In genomic region chr10:94544803-94545202, GRCm38 (mm10) we compare ENCODE assay signal across 8 mouse cellular contexts.
DNase-seq lines count a peak whose midpoint lies in the region; ATAC-seq and TF ChIP-seq lines count a peak whose summit lies in the region.

No protein-coding gene starts in this region.

- no peak for TF ChIP-seq EP300 in liver, postnatal 0 days (IDR thresholded peaks at IDR 0.05; ENCODE audit: low read depth)

- peak overlapping the region in 1 of 2 experiments; percentile 35; a peak in 1 of 4 replicates for H3K4me3 ChIP-seq in heart, embryonic 14.5 days (ENCODE audit: control insufficient read depth in 1 of 2, insufficient read depth in 1 of 2, low read depth in 1 of 2, low read length in 2 of 2)
- peak overlapping the region; percentile 38 for H3K4me3 ChIP-seq in C2C12 (ENCODE audit: insufficient read depth, poor library complexity, severe bottlenecking)
- H3K4me3 ChIP-seq in forebrain, embryonic 12.5 days (replicated peaks), result no peak overlapping the region
- peak overlapping the region; percentile 49 for H3K4me3 ChIP-seq in liver, postnatal 0 days (ENCODE audit: low read depth, low read length)

- ATAC-seq in heart, embryonic 14.5 days (ENCODE audit: insufficient number of reproducible peaks, insufficient read depth, low FRiP score, low read depth), result no peak
- ATAC-seq in forebrain, embryonic 12.5 days (ENCODE audit: low FRiP score), result 0 out of 2 replicates have a peak, but pooled peaks have one; percentile 7
- ATAC-seq in liver, postnatal 0 days, result no peak
- no peak for ATAC-seq in inflammation-experienced regulatory T-cells, adult 6 months

- H3K9ac ChIP-seq in heart, embryonic 14.5 days (ENCODE audit: low read length), result peak overlapping the region; percentile 73
- no peak overlapping the region for H3K9ac ChIP-seq in forebrain, embryonic 12.5 days
- H3K9ac ChIP-seq in liver, postnatal 0 days (replicated peaks), result peak overlapping the region; percentile 66; the same call in 1 of the 2 replicates

- WGBS in heart, embryonic 14.5 days, result 41% methylated on average over 8 of the region's 8 CpGs
- 16% methylated on average over 8 of the region's 8 CpGs for WGBS in forebrain, embryonic 12.5 days
- 59% methylated on average over 8 of the region's 8 CpGs for WGBS in liver, postnatal 0 days (ENCODE audit: insufficient replicate concordance)

- H3K27me3 ChIP-seq in heart, embryonic 14.5 days (ENCODE audit: control insufficient read depth, insufficient read depth, low read length), result no peaks in the 10 kb centered on the region
- H3K27me3 ChIP-seq in C2C12 (ENCODE audit: control insufficient read depth, insufficient read depth, insufficient read length), result no peaks in the 10 kb centered on the region
- H3K27me3 ChIP-seq in forebrain, embryonic 12.5 days, result no peaks in the 10 kb centered on the region
- no peaks in the 10 kb centered on the region for H3K27me3 ChIP-seq in liver, postnatal 0 days (ENCODE audit: insufficient read depth, low read length)

- TF ChIP-seq CTCF in C2C12 (IDR thresholded peaks at IDR 0.05; ENCODE audit: control insufficient read depth, insufficient read depth, insufficient read length), result no peak
- no peak for TF ChIP-seq CTCF in liver, postnatal 0 days (IDR thresholded peaks at IDR 0.05; ENCODE audit: low read depth)

- peaks cover 4% of the 10 kb centered on the region for H3K9me3 ChIP-seq in heart, embryonic 14.5 days (ENCODE audit: control insufficient read depth, low read length)
- H3K9me3 ChIP-seq in forebrain, embryonic 12.5 days, result 0 out of 2 replicates have a peak, but pooled peaks cover 8% of the 10 kb centered on the region
- H3K9me3 ChIP-seq in liver, postnatal 0 days (ENCODE audit: low read length), result peaks cover 3% of the 10 kb centered on the region; the same call in 1 of the 2 replicates

- H3K79me3 ChIP-seq in C2C12 (ENCODE audit: low read depth), result peaks cover 24% of the 10 kb centered on the region

- peak overlapping the region in 1 of 2 experiments; percentile 82; a peak in 1 of 4 replicates for H3K27ac ChIP-seq in heart, embryonic 14.5 days (replicated peaks in 1 of 2; ENCODE audit: control insufficient read depth in 1 of 2, insufficient read depth in 1 of 2, low read depth in 2 of 2, low read length in 2 of 2)
- no peak overlapping the region for H3K27ac ChIP-seq in forebrain, embryonic 12.5 days
- H3K27ac ChIP-seq in liver, postnatal 0 days (ENCODE audit: low read depth), result peak overlapping the region; percentile 91

- DNase-seq in heart, postnatal 10 days, result no peak
- DNase-seq in liver, postnatal 0 days, result no peak
- DNase-seq in cerebellum, postnatal 14 days, result no peak
- DNase-seq in urinary bladder, postnatal 25 days (ENCODE audit: low spot score), result no peak

- intact Hi-C loops in heart, postnatal 10 days (cut with DNase I), result no loop called here

- H3K4me1 ChIP-seq in heart, embryonic 14.5 days (ENCODE audit: control insufficient read depth in 2 of 2, insufficient read depth in 2 of 2, low read length in 2 of 2), result peaks cover 17 to 29% of the 10 kb centered on the region in 2 experiments
- peaks cover 28% of the 10 kb centered on the region for H3K4me1 ChIP-seq in forebrain, embryonic 12.5 days
- peaks cover 7% of the 10 kb centered on the region; the same call in 1 of the 2 replicates for H3K4me1 ChIP-seq in liver, postnatal 0 days (ENCODE audit: insufficient read depth)

- no peaks in the 10 kb centered on the region for H3K36me3 ChIP-seq in heart, embryonic 14.5 days (ENCODE audit: control insufficient read depth, insufficient read depth, low read length)
- H3K36me3 ChIP-seq in C2C12 (ENCODE audit: control insufficient read depth, insufficient read depth), result peaks cover 4% of the 10 kb centered on the region
- H3K36me3 ChIP-seq in forebrain, embryonic 12.5 days (replicated peaks), result no peaks in the 10 kb centered on the region
- H3K36me3 ChIP-seq in liver, postnatal 0 days (replicated peaks; ENCODE audit: insufficient read depth, low read length), result no peaks in the 10 kb centered on the region

- peak overlapping the region; percentile 73 for H3K4me2 ChIP-seq in heart, embryonic 14.5 days (ENCODE audit: low read length)
- H3K4me2 ChIP-seq in forebrain, embryonic 12.5 days, result peak overlapping the region; percentile 45; the same call in 1 of the 2 replicates
- peak overlapping the region; percentile 71 for H3K4me2 ChIP-seq in liver, postnatal 0 days (ENCODE audit: low read depth, low read length)

- peak overlapping the region; percentile 16 for H3ac ChIP-seq in C2C12 (ENCODE audit: control insufficient read depth, insufficient read length, low read depth)

- H3K79me2 ChIP-seq in C2C12 (ENCODE audit: control insufficient read depth, insufficient read depth), result peaks cover 74% of the 10 kb centered on the region

TF ChIP-seq in C2C12, 6 proteins besides CTCF, POLR2A, EP300 and RAD21:
- TF ChIP-seq MYOD1 (IDR thresholded peaks at IDR 0.05; ENCODE audit: control insufficient read depth, insufficient read length, low read depth), result no peak
- TF ChIP-seq FOSL1 (IDR thresholded peaks at IDR 0.05; ENCODE audit: insufficient read depth, low read length, poor library complexity, severe bottlenecking), result no peak
- TF ChIP-seq MYOG (IDR thresholded peaks at IDR 0.05; ENCODE audit: control insufficient read depth, extremely low read depth, insufficient read length), result no peak
- no peak for TF ChIP-seq CEBPB (IDR thresholded peaks at IDR 0.05; ENCODE audit: low read depth)
- TF ChIP-seq MAX (IDR thresholded peaks at IDR 0.05), result no peak
- no peak for TF ChIP-seq USF1 (IDR thresholded peaks at IDR 0.05; ENCODE audit: low read depth)
